Mouse (Mus musculus) neural tube, embryonic 11.5 days (tissue): ENCODE data around the gene Lsm14a. TPM values are rescaled to one million over a fixed set of nuclear protein-coding genes. Genes with fewer than 3 reads are reported as not detected.

Experiments
- ATAC-seq: fragments of 200-750 bp; cut with Nextera tagmentation; 2 replicates; pipeline ENCODE4 v1.8.0; 2017; ENCODE audit warnings: moderate number of reproducible peaks, mild to moderate bottlenecking, moderate TSS enrichment, moderate library complexity; ENCODE audit not compliant: insufficient read depth, low FRiP score, low TSS enrichment
- DNase-seq: peaks from one replicate; pipeline ENCODE4 v3.0.0-alpha.2; 2015; ENCODE audit warnings: low spot score
- H3K27ac ChIP-seq: fragments of 300-500 bp; sonication (generic); 2 replicates; pipeline ENCODE4 v1.5.1; 2014; ENCODE audit warnings: low read depth, mild to moderate bottlenecking, low read length
- H3K27me3 ChIP-seq: fragments of 300-500 bp; sonication (generic); 2 replicates; pipeline ENCODE4 v1.6.1; 2014; ENCODE audit warnings: mild to moderate bottlenecking, low read length, mixed read lengths; ENCODE audit not compliant: control insufficient read depth, insufficient read depth
- H3K36me3 ChIP-seq: fragments of 300-500 bp; sonication (generic); 2 replicates; pipeline ENCODE4 v1.6.1; 2014; ENCODE audit warnings: mild to moderate bottlenecking, low read length, moderate library complexity, mixed read lengths; ENCODE audit not compliant: control insufficient read depth, insufficient read depth
- H3K4me1 ChIP-seq: fragments of 300-500 bp; sonication (generic); 2 replicates; pipeline ENCODE4 v1.6.1; 2014; ENCODE audit warnings: low read length, mixed read lengths; ENCODE audit not compliant: control insufficient read depth, insufficient read depth
- H3K4me2 ChIP-seq: fragments of 300-500 bp; sonication (generic); 2 replicates; pipeline ENCODE4 v1.6.1; 2014; ENCODE audit warnings: low read depth, mild to moderate bottlenecking, moderate library complexity
- H3K4me3 ChIP-seq: fragments of 300-500 bp; sonication (generic); 2 replicates; pipeline ENCODE4 v1.5.1; 2014; ENCODE audit warnings: low read depth, low read length
- H3K9ac ChIP-seq: fragments of 300-500 bp; sonication (generic); 2 replicates; pipeline ENCODE4 v1.6.1; 2014; ENCODE audit warnings: mild to moderate bottlenecking, low read length
- H3K9me3 ChIP-seq: fragments of 300-500 bp; sonication (generic); 2 replicates; pipeline ENCODE4 v1.6.1; 2016; ENCODE audit warnings: low read length; ENCODE audit not compliant: control insufficient read depth
- WGBS: fragments of 180-500 bp; shearing (Covaris S2); extraction: QIAGEN DNeasy Blood & Tissue Kit; methylation state at CpG from one replicate; pipeline ENCODE4 v1.1.7; 2014; 5-methylcytosine and 5-hydroxymethylcytosine counted together
- polyA plus RNA-seq: library from polyadenylated mRNA; unstranded; fragments of >200 nt; fragmentation: Nextera tagmentation; extraction: Ambion mirVana; gene quantifications from 2 replicates; pipeline ENCODE4 v1.2.1, GENCODE M21; 2014

Lsm14a gene
- polyA plus RNA-seq, 1 experiment from 2014 or later: 63.9 TPM

- H3K27me3 ChIP-seq: no peaks in the 10 kb centered on the region
- DNase-seq: peak; percentile 69
- no peaks in the 10 kb centered on the region for H3K9me3 ChIP-seq
- H3K4me3 ChIP-seq: peak overlapping the region; percentile 97
- peak overlapping the region; percentile 99 for H3K9ac ChIP-seq
- no peaks in the 10 kb centered on the region for H3K36me3 ChIP-seq
- H3K4me2 ChIP-seq: peak overlapping the region; percentile 84
- peak; percentile 56 for ATAC-seq
- peak overlapping the region; percentile 97 for H3K27ac ChIP-seq
- peaks cover 18% of the 10 kb centered on the region for H3K4me1 ChIP-seq
- under 1% methylated on average over 63 of the region's 64 CpGs for WGBS
Observed at GRCm38 (mm10) chr7:34388445-34389276, 4.5 kb downstream of the Lsm14a start.

- H3K4me2 ChIP-seq: peak overlapping the region; percentile 84
- ATAC-seq (no peak), DNase-seq (no peak)
- no peak overlapping the region for H3K27ac ChIP-seq
- WGBS: 5% methylated on average over 5 of the region's 5 CpGs
- peaks cover 18% of the 10 kb centered on the region for H3K4me1 ChIP-seq
- no peaks in the 10 kb centered on the region for H3K27me3 ChIP-seq
- H3K9ac ChIP-seq: peak overlapping the region; percentile 99
- peak overlapping the region; percentile 97 for H3K4me3 ChIP-seq
- no peaks in the 10 kb centered on the region for H3K36me3 ChIP-seq
- H3K9me3 ChIP-seq: no peaks in the 10 kb centered on the region
Observed at GRCm38 (mm10) chr7:34387784-34388444, 5.2 kb downstream of the Lsm14a start.

GRCm38 (mm10) chr7:34382803-34383202 is 10.3 kb downstream of the Lsm14a start:
- H3K4me3 ChIP-seq: no peak overlapping the region
- WGBS: 66% methylated on average over 1 of the region's 1 CpGs

GRCm38 (mm10) chr7:34381733-34382132 is 11.4 kb downstream of the Lsm14a start:
- no peak for DNase-seq
- H3K27ac ChIP-seq: no peak overlapping the region

More at GRCm38 (mm10) chr7:34382803-34383202, 10.3 kb downstream of the Lsm14a start:
- ATAC-seq: no peak
- Histone ChIP-seq H3K27me3 (no peaks in the 10 kb centered on the region), H3K9me3 (no peaks in the 10 kb centered on the region), H3K27ac (no peak overlapping the region), H3K36me3 (no peaks in the 10 kb centered on the region), H3K9ac (no peak overlapping the region), H3K4me2 (no peak overlapping the region), H3K4me1 (peaks cover 9% of the 10 kb centered on the region)
- DNase-seq: no peak

GRCm38 (mm10) chr7:34380311-34380710 is 12.8 kb downstream of the Lsm14a start:
- no peaks in the 10 kb centered on the region for H3K36me3 ChIP-seq
- no peaks in the 10 kb centered on the region for H3K4me1 ChIP-seq
- no peak overlapping the region for H3K9ac ChIP-seq
- no peaks in the 10 kb centered on the region for H3K9me3 ChIP-seq
- H3K27ac ChIP-seq: no peak overlapping the region
- H3K4me3 ChIP-seq: no peak overlapping the region
- no peaks in the 10 kb centered on the region for H3K27me3 ChIP-seq
- ATAC-seq (no peak), DNase-seq (no peak)
- 93% methylated on average over 3 of the region's 3 CpGs for WGBS
- no peak overlapping the region for H3K4me2 ChIP-seq

More at GRCm38 (mm10) chr7:34381733-34382132, 11.4 kb downstream of the Lsm14a start:
- 84% methylated on average over 5 of the region's 5 CpGs for WGBS
- H3K4me1 ChIP-seq: no peaks in the 10 kb centered on the region; the same call in 1 of the 2 replicates
- H3K4me2 ChIP-seq: no peak overlapping the region
- no peak overlapping the region for H3K9ac ChIP-seq
- no peaks in the 10 kb centered on the region for H3K36me3 ChIP-seq
- no peak for ATAC-seq
- no peak overlapping the region for H3K4me3 ChIP-seq
- no peaks in the 10 kb centered on the region for H3K9me3 ChIP-seq
- H3K27me3 ChIP-seq: no peaks in the 10 kb centered on the region

- Histone ChIP-seq H3K4me2 (no peak overlapping the region), H3K27me3 (no peaks in the 10 kb centered on the region), H3K4me1 (no peaks in the 10 kb centered on the region), H3K27ac (no peak overlapping the region), H3K9ac (no peak overlapping the region), H3K4me3 (no peak overlapping the region), H3K9me3 (no peaks in the 10 kb centered on the region), H3K36me3 (peaks cover 11% of the 10 kb centered on the region)
- no peak for DNase-seq
- ATAC-seq: no peak
- 65% methylated on average over 1 of the region's 1 CpGs for WGBS
Observed at GRCm38 (mm10) chr7:34373906-34374305, 19.2 kb downstream of the Lsm14a start.

- H3K4me1 ChIP-seq: no peaks in the 10 kb centered on the region
- H3K4me3 ChIP-seq: no peak overlapping the region
- H3K27me3 ChIP-seq: no peaks in the 10 kb centered on the region
- H3K9ac ChIP-seq: no peak overlapping the region
- WGBS: 93% methylated on average over 4 of the region's 4 CpGs
- H3K4me2 ChIP-seq: no peak overlapping the region
- no peak for ATAC-seq
- DNase-seq: no peak
- H3K36me3 ChIP-seq: peaks cover 14% of the 10 kb centered on the region
- H3K27ac ChIP-seq: no peak overlapping the region
- no peaks in the 10 kb centered on the region for H3K9me3 ChIP-seq
Observed at GRCm38 (mm10) chr7:34355629-34356028, 37.5 kb downstream of the Lsm14a start.

- no peak overlapping the region for H3K9ac ChIP-seq
- H3K4me3 ChIP-seq: no peak overlapping the region
- no peaks in the 10 kb centered on the region for H3K27me3 ChIP-seq
- peaks cover 27% of the 10 kb centered on the region for H3K36me3 ChIP-seq
- no peaks in the 10 kb centered on the region for H3K4me1 ChIP-seq
- no peak overlapping the region for H3K27ac ChIP-seq
- ATAC-seq (no peak), DNase-seq (no peak)
- WGBS: 88% methylated on average over 1 of the region's 1 CpGs
- no peaks in the 10 kb centered on the region for H3K9me3 ChIP-seq
- H3K4me2 ChIP-seq: no peak overlapping the region
Observed at GRCm38 (mm10) chr7:34351997-34352396, 41.1 kb downstream of the Lsm14a start.
